ENCODE assay signal across 22 mouse cellular contexts in the genomic region with DNA sequence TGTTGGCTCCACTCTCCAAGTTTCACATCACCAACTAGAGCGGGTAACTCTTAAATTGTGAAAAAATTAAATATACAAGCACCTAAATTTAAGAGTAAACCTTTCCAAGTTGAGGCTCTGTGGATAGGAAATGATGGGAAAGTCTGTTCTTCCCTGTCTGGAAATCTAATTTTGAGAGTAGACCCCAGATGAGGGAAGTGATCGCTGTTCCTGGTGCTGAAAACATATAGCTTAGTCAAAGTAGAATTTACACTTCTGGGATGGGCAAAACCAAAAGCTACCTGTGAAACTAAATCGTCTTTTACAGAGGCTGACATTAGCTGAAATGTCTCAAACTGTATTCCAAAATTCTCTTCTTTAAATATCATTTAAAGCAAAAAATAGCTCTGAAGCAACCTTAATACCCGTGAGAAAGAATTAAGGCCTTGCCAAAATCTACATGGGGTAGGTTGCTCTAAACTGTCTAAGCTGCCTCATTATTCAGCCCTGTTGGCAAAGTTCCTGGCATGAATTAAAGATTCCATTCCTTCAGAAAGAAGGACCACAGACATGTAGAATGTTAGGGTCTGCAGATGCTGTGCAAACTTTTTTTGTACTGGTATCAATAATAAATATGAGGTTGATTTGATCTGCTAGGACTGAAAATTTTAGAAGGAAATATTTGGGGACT.
DNase-seq lines count a peak whose midpoint lies in the region; ATAC-seq and TF ChIP-seq lines count a peak whose summit lies in the region.
"Had no signal": no experiment of that assay in that cellular context is flagged by ENCODE, and none has a peak within 500 bp of the region (broad histone marks: within the 10 kb centered on the region; RNA-seq: fewer than 3 reads in every experiment).

No protein-coding gene starts in this region.

- no peak for TF ChIP-seq EP300 in stomach, postnatal 0 days (optimal IDR thresholded peaks at IDR 0.05)

- H3K36me3 ChIP-seq in forebrain, embryonic 16.5 days (ENCODE audit: control insufficient read depth, insufficient read depth) = no peaks in the 10 kb centered on the region
- H3K36me3 ChIP-seq in forebrain, embryonic 15.5 days = no peaks in the 10 kb centered on the region
- H3K36me3 ChIP-seq in hindbrain, postnatal 0 days (ENCODE audit: insufficient read depth, low read length) = no peaks in the 10 kb centered on the region
- no peaks in the 10 kb centered on the region for H3K36me3 ChIP-seq in hindbrain, embryonic 16.5 days (ENCODE audit: control insufficient read depth, insufficient read depth, low read length)
- H3K36me3 ChIP-seq in stomach, postnatal 0 days (ENCODE audit: control insufficient read depth, insufficient read depth, low read length) = no peaks in the 10 kb centered on the region
- H3K36me3 ChIP-seq: embryonic facial prominence, embryonic 13.5 days; kidney, embryonic 15.5 days; liver, embryonic 15.5 days; neural tube, embryonic 12.5 days had no signal

- DNase-seq in hindbrain, postnatal 0 days (ENCODE audit: low spot score) = peak; percentile 73
- peak; percentile 7 for DNase-seq in retina, embryonic 14.5 days (ENCODE audit: low spot score)
- DNase-seq in retina, postnatal 1 day = no peak
- peak; percentile 26 for DNase-seq in forelimb bud, embryonic 11.5 days (ENCODE audit: low read depth, low spot score)
- DNase-seq in stomach, postnatal 0 days (ENCODE audit: low spot score) = no peak
- DNase-seq: adrenal gland, adult 2 months; cerebellum, adult 18-20 months; cerebellum, postnatal 36 days; gastrocnemius, postnatal 25 days; heart, adult 2 months; layer of hippocampus, adult 9-11 months; liver; thymus, postnatal 14 days had no signal

- H3K9ac ChIP-seq in forebrain, embryonic 16.5 days (replicated peaks; ENCODE audit: low read depth, low read length) = no peak overlapping the region
- no peak overlapping the region for H3K9ac ChIP-seq in forebrain, embryonic 15.5 days (replicated peaks)
- no peak overlapping the region for H3K9ac ChIP-seq in hindbrain, postnatal 0 days (replicated peaks; ENCODE audit: low read length)
- H3K9ac ChIP-seq in hindbrain, embryonic 16.5 days (ENCODE audit: low read depth, low read length) = no peak overlapping the region
- no peak overlapping the region for H3K9ac ChIP-seq in stomach, postnatal 0 days (ENCODE audit: low read length)
- H3K9ac ChIP-seq: embryonic facial prominence, embryonic 13.5 days; kidney, embryonic 15.5 days; liver, embryonic 15.5 days; neural tube, embryonic 12.5 days had no signal

- TF ChIP-seq CTCF in hindbrain, postnatal 0 days (IDR thresholded peaks at IDR 0.05; ENCODE audit: low read depth) = no peak
- no peak for TF ChIP-seq CTCF in stomach, postnatal 0 days (IDR thresholded peaks at IDR 0.05; ENCODE audit: low read depth)

- no peaks in the 10 kb centered on the region; the same call in 1 of the 2 replicates for H3K4me1 ChIP-seq in forebrain, embryonic 16.5 days (replicated peaks; ENCODE audit: control insufficient read depth, insufficient read depth, low read length)
- peaks cover 10% of the 10 kb centered on the region for H3K4me1 ChIP-seq in forebrain, embryonic 15.5 days
- H3K4me1 ChIP-seq in hindbrain, postnatal 0 days (ENCODE audit: insufficient read depth, low read length) = no peaks in the 10 kb centered on the region
- H3K4me1 ChIP-seq in hindbrain, embryonic 16.5 days (ENCODE audit: control insufficient read depth, insufficient read depth, low read depth, low read length) = no peaks in the 10 kb centered on the region
- H3K4me1 ChIP-seq in stomach, postnatal 0 days (replicated peaks; ENCODE audit: control insufficient read depth, insufficient read depth) = no peaks in the 10 kb centered on the region
- H3K4me1 ChIP-seq: embryonic facial prominence, embryonic 13.5 days; liver, embryonic 15.5 days; neural tube, embryonic 12.5 days had no signal

- H3K4me3 ChIP-seq in forebrain, embryonic 16.5 days (replicated peaks; ENCODE audit: low read length) = no peak overlapping the region
- no peak overlapping the region for H3K4me3 ChIP-seq in forebrain, embryonic 15.5 days
- H3K4me3 ChIP-seq in hindbrain, postnatal 0 days (ENCODE audit: low read length) = no peak overlapping the region
- no peak overlapping the region for H3K4me3 ChIP-seq in hindbrain, embryonic 16.5 days (ENCODE audit: low read length)
- H3K4me3 ChIP-seq in stomach, postnatal 0 days (ENCODE audit: low read depth, low read length) = no peak overlapping the region
- H3K4me3 ChIP-seq: embryonic facial prominence, embryonic 13.5 days; heart, adult 2 months; kidney, embryonic 15.5 days; liver, embryonic 15.5 days; neural tube, embryonic 12.5 days had no signal

- no peaks in the 10 kb centered on the region for H3K9me3 ChIP-seq in forebrain, embryonic 16.5 days (ENCODE audit: control insufficient read depth, low read length)
- no peaks in the 10 kb centered on the region for H3K9me3 ChIP-seq in forebrain, embryonic 15.5 days
- H3K9me3 ChIP-seq in hindbrain, postnatal 0 days (ENCODE audit: low read length) = no peaks in the 10 kb centered on the region
- no peaks in the 10 kb centered on the region for H3K9me3 ChIP-seq in hindbrain, embryonic 16.5 days (ENCODE audit: control insufficient read depth, low read length)
- H3K9me3 ChIP-seq in stomach, postnatal 0 days (ENCODE audit: control insufficient read depth, low read length) = no peaks in the 10 kb centered on the region
- H3K9me3 ChIP-seq: embryonic facial prominence, embryonic 13.5 days; kidney, embryonic 15.5 days; liver, embryonic 15.5 days; neural tube, embryonic 12.5 days had no signal

- WGBS in forebrain, embryonic 16.5 days = 46% methylated on average over 4 of the region's 4 CpGs
- WGBS in forebrain, embryonic 15.5 days = 54% methylated on average over 4 of the region's 4 CpGs
- 66% methylated on average over 4 of the region's 4 CpGs for WGBS in hindbrain, postnatal 0 days
- 67% methylated on average over 4 of the region's 4 CpGs for WGBS in hindbrain, embryonic 16.5 days
- 65% methylated on average over 4 of the region's 4 CpGs for WGBS in stomach, postnatal 0 days

- 0 out of 2 replicates have a peak, but pooled peaks have one; percentile 43 for ATAC-seq in forebrain, embryonic 16.5 days
- ATAC-seq in forebrain, embryonic 15.5 days (replicated peaks) = no peak
- ATAC-seq in hindbrain, postnatal 0 days = no peak
- ATAC-seq in hindbrain, embryonic 16.5 days = no peak
- ATAC-seq in stomach, postnatal 0 days (ENCODE audit: low FRiP score, low TSS enrichment) = no peak
- ATAC-seq: intestine, postnatal 0 days had no signal

- no peak overlapping the region for H3K4me2 ChIP-seq in forebrain, embryonic 16.5 days (ENCODE audit: low read length)
- no peak overlapping the region for H3K4me2 ChIP-seq in forebrain, embryonic 15.5 days (replicated peaks)
- H3K4me2 ChIP-seq in hindbrain, postnatal 0 days (ENCODE audit: low read depth, low read length) = no peak overlapping the region
- H3K4me2 ChIP-seq in hindbrain, embryonic 16.5 days (ENCODE audit: low read length) = no peak overlapping the region
- no peak overlapping the region for H3K4me2 ChIP-seq in stomach, postnatal 0 days (replicated peaks; ENCODE audit: low read depth)
- H3K4me2 ChIP-seq: embryonic facial prominence, embryonic 13.5 days; kidney, embryonic 15.5 days; liver, embryonic 15.5 days; neural tube, embryonic 12.5 days had no signal

- no peak overlapping the region for H3K27ac ChIP-seq in forebrain, embryonic 16.5 days (ENCODE audit: low read length)
- H3K27ac ChIP-seq in forebrain, embryonic 15.5 days (replicated peaks) = no peak overlapping the region
- no peak overlapping the region for H3K27ac ChIP-seq in hindbrain, postnatal 0 days
- no peak overlapping the region for H3K27ac ChIP-seq in hindbrain, embryonic 16.5 days (ENCODE audit: low read depth, low read length)
- H3K27ac ChIP-seq in stomach, postnatal 0 days (replicated peaks) = no peak overlapping the region
- H3K27ac ChIP-seq: embryonic facial prominence, embryonic 13.5 days; heart, adult 2 months; kidney, embryonic 15.5 days; liver, embryonic 15.5 days; macrophage; neural tube, embryonic 12.5 days had no signal

- no peaks in the 10 kb centered on the region for H3K27me3 ChIP-seq in forebrain, embryonic 16.5 days (replicated peaks; ENCODE audit: control insufficient read depth, insufficient read depth, low read length)
- H3K27me3 ChIP-seq in forebrain, embryonic 15.5 days = no peaks in the 10 kb centered on the region
- H3K27me3 ChIP-seq in hindbrain, postnatal 0 days (ENCODE audit: insufficient read depth, low read length) = no peaks in the 10 kb centered on the region
- no peaks in the 10 kb centered on the region for H3K27me3 ChIP-seq in hindbrain, embryonic 16.5 days (replicated peaks; ENCODE audit: control insufficient read depth, insufficient read depth, low read length)
- H3K27me3 ChIP-seq in stomach, postnatal 0 days (ENCODE audit: control insufficient read depth, insufficient read depth, low read length) = no peaks in the 10 kb centered on the region
- H3K27me3 ChIP-seq: embryonic facial prominence, embryonic 13.5 days; kidney, embryonic 15.5 days; liver, embryonic 15.5 days; neural tube, embryonic 12.5 days had no signal

Comparison
In these comparisons a context has a peak if more than half of its experiments do, and no peak if none do; other contexts are left out.
1. DNase-seq: peak in hindbrain, postnatal 0 days (single experiment), retina, embryonic 14.5 days (single experiment) and forelimb bud, embryonic 11.5 days (single experiment); none in retina, postnatal 1 day (single experiment) and stomach, postnatal 0 days (single experiment).